Mouse (Mus musculus) layer of hippocampus, adult 9-10 months (tissue): ENCODE data around the gene Sox2.

Experiments
- DNase-seq: peaks from one replicate; pipeline ENCODE4 v3.0.0; 2022; ENCODE audit warnings: low spot score

Sox2 gene

DNA sequence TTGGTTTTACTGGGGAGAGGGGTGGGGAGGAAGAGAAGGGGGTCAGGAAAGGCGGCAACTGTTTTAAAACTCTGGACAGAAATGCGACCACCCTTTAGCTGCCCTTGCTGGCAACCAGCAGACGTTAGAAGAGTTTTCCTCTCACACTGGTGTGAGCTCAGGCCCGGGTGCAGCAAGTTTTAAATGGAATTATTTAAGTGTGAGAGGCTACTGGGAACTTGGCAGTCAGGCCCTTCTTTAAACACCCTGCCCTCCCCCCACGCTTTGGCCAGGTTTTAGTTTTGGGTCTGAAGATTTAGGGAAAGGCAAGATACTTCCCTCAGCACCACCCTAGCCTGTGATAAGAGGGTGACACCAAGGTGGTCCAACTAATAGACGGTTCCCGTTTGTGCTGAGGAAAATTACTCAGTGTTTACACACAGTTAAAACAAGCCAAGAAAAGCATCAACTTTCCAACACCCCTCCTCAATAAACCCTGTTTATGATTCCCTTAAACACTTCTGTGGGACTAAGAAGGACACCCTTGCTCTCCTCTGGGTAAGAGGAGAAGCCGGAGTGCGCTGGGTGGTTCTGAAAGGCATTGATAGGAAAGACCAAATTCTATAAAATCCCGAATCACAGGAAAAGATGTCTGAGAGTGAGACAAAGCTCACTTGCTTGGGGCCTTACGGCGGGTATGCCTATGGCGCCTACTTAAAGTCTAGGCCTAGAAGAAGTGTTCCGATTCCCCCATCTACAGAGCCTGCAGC lies 10.5 kb downstream of the Sox2 start:
- DNase-seq = no peak

DNA sequence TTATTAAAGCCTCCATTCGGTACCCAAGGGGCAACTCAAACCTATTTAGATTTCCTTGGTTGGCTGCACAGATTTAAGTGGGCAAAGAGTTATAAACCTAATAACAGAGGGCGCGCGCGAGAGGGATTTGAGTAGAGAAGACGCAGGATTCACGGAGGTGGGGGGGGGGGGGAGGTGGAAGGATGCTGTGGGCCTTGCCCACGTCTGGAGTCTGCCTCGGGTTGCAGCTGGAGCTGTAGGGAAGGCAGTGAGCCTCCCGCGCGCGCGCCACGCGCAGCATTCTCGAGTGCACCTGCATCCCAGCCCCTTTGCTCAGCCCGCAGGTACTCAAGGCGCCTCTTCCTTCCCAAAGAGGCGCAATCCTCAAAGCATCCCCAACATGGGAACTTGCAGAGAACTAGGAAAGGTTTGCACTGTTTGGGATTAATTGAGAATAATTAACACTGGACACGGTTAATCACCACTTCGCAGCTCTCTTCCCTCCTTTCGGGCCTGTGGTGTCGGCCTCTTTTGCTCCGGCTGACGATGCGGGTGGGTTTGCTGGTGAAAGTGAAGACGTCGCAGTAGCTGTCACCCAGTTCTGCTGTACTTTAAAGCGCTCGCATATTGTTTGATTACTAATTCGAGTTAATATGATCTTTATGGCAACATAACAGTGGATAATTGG lies 11.3 kb downstream of the Sox2 start:
- DNase-seq = no peak

DNA sequence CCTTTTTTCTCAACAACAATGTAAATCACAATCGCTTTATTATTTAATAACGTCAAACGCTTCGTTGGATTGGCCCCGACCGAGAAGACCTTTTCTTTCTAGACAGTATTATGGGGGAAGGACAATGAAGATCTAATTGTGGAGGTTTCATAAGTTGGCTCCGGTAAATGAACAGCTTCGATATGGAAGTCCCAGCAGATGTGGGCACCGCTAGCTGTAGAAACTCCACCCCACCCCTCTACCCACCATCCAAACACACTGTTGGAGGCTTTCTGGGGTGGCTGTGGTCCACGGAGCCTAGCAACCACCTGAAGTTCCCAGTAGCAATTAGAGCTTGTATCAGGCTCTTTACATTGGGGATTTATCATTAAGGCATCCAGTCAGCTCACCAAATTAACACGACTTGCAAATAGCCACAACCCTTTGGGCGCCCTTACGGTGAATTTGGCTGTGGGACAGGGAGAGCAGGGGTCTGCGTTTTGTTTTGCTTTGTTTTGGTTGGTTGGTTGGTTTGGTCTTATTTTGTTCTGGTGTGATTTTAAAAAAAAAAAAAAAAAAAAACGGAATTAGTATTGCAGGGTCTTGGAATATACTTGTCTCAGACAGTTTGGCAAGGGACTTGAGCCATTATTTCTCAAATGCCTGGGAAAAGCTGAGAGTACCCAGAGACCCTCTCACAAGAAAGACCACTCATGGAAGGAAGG lies 12.0 kb downstream of the Sox2 start:
- DNase-seq = no peak

DNA sequence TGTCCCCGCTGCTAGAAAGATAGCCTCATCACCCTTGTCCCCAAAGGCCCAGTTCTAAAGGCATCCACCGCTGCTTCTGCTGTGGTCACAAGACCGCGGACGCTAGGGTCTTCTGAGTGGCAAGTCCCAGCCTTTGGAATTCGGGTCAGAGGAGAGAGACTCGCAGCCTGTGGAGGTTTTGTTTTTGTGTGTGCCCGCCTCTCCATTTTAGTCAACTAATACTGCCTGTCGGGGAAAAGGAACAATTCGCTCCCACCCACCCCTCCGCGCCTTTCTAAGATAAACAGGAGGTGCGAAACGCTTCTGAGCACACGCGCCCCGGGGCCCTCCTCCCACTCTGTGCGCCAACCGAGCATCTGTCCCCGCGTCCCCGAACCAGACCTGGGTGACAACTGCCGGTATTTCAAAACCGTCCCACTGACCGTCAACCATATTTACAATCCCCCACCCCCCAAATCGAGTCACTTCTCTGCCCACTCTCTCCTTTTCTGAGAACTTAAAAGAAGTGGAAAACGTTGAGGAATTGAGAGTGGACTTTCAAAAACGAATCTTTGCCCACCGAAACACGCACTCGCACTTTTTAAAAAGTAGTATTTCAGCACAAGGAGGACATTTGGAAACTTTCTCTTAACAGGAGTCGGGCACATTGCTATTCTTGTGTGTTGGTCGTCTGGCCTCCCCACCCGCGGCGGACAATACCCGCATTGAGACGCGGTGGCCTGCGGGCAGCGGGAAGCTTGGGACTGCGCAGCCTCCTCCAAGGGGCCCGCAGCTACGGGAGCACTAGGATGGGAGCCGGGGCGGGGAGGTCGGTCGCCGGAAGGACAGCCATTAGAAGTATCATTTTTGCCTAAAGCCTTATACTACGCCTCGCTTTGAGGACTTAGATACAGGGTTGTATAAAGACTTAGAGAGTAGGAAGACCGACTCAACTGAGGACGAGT lies 12.8 kb downstream of the Sox2 start:
- DNase-seq = no peak

DNA sequence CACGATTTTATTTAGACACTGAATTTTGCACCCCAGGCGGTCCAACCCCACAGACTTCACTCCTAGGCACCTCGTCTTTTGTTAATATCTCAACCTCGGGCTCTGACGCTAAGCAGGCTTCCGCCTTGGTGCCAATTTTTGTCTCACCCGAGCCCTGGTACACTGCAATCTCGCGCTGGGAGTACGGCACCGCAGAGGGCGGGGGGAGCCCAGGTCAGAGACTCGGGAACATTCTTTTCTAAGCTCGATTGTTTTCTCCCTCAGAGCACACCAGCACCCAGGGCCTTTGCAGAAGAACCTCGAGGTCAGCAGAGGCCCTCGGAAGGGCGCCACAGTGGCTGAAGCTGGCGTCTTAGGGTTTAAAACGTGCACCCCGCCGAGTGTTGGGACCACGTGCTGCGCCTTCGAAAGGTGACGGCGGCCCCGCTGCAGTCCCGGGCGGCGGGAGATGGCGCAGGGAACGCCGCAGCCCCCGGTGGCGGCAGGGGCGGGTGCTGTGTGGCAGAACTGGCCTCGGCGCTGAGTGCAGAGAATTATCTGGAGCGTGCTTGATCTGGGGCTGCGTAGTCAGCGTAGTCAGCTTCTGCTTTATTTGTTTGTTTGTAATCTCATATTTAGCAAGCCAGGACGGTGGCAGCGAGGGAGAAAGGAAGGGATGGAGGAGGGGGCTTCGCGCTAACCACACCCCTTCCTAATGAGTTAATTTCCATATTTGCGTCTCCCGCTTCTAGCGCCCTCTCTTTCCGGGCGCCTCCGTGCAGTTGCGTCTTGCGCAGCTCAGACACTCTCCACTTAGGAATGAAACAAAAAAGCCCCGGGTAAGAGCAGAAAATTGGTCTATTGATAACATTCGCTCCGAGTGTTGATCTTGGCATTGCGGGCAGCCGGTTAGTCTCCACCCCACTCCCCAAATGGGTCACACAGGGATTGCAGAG lies 13.8 kb downstream of the Sox2 start:
- DNase-seq = no peak

DNA sequence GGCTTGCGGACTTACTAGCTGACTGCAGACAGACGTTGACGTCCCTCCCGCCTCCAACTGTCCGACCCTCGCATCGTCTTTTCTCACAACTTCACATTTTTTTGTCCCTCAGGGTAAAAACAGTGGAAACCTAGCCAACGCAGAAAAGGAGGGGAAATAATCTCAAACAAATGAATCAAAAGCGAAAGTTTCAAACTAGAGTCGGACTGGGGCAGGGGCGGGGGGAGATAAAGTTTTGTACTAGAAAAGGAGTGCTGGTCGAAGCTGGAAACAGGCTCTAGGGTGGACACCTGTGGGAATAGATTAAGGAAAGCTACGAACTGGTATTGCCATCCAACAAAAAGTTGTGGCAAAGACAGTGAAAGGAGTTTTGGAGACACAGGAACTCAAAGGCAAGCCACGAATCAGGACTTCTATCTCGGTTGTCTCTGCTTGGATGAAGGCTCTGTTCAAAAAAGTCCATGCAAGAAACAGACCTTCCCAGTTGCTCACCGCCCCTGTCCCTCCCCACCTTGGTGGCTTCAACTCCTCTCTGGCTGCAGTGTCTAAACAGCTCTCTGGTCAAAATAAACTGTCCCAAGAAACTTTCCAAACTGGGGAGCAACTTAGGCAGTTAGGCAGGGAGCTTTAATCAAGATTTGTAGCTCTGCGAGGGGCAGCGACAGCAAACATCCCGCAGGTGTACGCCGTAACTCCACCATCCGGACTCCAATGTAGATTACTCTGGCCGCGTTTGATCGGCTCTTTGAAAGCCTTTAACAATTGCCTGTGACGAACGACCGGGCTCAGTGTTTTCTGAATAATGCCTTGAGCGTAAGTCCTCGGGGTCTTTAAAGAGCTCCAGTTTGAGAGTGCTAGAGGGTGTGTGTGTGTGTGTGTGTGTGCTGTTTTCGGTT lies 14.7 kb downstream of the Sox2 start:
- no peak for DNase-seq

DNA sequence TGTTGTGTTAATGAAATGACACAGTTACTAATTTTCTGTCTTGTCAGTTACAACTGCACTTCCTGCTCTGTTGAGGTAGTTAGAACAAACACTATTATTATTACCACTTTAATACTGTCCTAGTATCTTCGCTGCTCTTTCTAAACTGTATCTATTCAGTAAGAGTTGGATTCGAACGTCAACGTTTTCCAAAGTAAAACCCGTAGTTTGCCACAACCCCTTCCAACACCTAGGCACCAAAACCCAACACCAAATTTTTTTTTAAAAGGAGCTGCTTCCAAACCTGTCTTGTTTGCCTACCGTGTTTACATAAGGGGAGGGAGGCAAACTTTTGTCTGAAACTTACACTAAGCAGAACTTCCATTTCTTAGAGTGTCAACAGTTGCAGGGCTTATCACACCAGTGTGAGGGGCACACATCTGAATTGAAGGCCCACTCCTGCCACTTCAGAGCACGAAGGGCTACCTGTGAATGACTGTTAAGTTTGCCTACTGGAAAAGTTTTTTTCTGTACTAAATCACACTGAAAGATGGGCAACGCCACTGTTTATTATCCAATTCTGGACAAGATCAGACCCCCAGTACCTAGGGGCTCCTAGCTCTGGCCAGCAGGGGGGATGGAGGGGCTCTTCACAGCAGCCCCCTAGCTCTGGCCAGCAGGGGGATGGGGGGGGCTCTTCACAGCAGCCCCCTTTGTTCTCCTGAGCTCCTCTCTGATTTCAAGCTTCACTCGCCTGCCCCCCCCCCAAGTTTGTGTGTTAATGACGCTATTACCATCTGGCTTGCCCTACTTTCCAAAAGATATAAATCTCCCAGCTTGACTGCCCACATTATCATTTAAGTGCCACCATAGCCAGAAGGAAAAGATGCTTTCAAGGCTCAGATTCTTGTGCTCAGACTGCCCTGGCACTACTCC lies 15.8 kb downstream of the Sox2 start:
- no peak for DNase-seq

DNA sequence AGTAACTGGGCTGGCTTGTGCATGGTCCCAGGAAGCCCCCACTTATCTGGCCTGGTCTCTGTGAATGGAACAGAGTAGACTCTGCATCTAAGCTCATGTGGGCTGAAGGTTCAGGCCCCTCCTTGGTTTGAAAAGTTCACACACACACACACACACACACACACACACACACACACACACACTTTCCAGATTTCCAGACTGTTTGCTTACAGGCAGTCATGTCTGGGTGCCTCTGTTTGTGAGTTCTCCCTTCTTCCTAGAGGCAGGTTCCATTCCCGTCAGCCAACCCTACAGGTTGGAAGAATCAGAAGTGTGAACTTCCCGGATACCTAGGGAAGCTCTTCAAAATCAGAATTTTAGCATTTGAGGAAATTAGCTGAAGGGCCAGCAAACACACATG lies 17.0 kb downstream of the Sox2 start:
- DNase-seq = no peak

DNA sequence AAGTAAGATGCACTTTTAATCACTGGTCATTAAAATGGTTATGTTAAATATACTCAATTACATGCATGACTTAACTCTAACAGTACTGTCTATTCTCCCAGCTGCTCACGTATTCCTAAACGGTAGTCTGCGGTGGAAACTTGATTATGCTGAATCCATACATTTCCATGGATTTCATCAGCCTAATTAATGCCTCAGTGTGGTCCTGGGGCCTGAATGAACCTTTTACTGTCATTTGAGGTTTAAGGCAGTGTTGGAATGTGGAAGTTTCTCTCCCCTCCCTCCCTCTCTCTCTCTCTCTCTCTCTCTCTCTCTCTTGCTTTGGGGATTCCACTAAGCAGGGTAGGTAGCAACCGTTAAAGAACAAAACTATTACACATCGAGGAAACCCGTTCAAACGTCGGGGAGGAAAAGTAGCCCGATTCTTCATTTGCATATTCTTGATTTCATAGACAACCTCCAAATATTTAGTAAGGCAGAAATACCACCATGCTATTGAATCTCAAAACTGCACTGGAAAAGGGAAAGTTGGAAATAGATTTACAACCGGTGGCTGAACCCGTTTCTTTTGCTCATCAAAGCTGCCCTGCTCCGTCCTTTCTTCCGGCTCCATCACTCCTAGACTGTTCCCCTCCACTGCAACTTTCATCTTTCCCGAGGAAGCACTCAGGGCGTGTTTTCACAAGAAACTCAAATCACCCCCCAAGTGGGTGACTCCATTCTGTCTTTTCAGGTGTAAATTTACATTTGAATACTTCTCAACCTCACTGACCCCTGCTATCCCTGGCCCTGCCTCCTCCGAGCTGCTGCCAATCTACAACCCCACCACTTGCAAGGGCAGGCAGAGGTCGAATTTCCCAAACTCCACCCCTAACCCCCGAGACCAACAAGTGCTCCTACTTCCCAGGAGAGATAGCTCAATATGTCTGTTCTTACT lies 17.9 kb downstream of the Sox2 start:
- DNase-seq = no peak

DNA sequence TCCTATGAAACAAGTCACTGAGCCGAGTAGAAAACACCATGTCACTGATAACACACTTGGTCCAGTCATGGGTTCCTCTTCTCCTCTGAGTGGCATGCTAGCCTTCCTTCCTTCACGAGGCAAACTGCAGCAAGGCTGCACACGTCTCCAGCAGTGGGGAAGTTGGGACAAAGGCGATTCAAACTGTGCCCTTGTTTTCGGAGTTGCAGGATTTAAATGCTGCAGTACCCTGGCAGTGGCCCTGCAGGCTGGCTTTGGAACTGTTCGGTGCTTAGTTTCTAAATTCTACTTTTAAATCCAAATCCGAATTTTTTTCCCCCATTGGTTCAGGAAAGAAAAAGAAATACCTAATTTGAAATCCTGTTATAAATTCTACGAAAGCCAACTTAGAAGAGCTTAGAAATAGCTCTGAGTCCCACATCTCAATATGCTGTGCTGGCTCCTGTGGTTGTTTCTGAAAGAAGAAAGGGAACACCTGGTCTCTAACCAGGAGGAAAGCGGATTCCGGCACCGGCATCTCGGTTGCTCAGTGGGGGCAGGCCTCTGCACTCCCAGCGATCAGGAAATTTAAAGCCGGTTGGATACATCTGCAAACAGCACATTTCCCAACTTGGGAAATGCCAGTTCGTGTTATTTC lies 20.9 kb downstream of the Sox2 start:
- DNase-seq = no peak

DNA sequence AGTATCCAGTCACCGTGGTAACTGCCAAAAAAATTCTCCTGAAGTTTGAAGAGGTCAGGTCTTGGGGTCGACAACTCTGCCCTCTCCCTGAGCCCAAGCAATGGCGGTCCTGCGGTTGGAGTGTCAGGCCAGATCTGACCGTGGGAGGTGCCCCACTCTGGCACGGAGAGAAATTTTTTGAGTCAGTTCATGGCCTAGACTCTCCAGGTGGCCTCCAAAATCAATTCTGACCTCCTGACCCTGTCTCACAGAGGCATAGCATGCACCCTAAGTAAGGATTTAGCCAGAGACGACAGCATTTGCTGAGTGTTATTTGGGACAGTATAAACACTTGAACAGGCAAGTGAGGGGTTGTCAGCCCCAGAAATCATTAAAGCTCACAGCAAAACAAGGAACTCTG lies 28.6 kb downstream of the Sox2 start:
- DNase-seq = no peak

DNA sequence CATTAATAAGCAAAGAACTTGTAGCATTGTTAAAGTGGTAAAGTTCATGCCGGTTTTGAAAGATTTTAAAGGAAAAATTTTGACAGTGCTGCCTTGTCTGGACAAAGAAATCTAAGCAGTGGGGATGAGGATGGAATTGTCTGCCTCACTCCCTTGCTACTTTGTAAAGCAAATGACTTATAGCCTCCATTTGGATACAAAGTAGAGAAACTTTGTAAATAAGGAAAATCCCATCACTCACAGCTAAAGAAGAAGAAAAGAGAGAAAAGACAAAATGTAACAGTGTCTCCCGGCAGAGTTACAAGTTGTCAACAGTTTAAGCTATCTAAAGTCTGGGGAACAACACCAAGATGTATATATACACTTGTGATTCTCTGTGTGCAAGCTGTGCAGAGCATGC lies 29.2 kb downstream of the Sox2 start:
- DNase-seq = no peak

DNA sequence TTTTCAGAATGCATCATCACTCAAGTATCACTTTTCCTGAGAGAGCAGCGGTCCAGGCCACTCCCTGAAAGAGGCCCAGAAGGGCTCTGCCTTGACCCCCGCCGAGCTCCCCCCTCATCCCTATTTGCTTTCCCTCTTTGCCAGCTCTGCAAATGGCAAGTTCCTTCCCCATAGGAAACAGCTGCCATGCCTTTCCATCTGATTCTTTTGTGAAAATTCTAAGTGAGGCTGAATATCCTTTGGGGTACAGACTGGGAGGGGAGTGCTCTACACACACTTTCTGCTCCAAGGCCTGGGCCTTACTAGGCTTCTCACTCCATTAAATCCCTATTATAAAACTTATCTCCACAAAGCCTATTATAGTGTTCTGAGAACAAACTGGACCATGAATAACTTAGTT lies 29.7 kb downstream of the Sox2 start:
- no peak for DNase-seq

DNA sequence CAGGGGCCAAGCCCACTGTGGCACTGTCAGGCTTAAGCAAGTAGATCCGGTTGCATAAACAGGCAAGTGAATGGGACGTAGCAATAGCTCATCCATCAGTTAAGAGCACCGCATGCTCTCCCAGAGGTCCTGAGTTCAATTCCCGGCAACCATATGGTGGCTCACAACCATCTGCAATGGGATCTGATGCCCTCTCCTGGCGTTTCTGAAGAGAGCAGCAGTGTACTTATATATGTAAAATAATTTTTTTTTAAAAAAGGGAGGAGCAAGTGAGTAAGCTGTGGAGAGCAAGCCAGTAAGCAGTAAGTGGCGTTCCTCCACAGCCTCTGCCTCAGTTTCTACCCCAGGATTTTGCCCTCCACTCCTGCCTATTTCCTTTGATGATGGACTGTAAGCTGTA lies 37.9 kb downstream of the Sox2 start:
- DNase-seq = no peak

DNA sequence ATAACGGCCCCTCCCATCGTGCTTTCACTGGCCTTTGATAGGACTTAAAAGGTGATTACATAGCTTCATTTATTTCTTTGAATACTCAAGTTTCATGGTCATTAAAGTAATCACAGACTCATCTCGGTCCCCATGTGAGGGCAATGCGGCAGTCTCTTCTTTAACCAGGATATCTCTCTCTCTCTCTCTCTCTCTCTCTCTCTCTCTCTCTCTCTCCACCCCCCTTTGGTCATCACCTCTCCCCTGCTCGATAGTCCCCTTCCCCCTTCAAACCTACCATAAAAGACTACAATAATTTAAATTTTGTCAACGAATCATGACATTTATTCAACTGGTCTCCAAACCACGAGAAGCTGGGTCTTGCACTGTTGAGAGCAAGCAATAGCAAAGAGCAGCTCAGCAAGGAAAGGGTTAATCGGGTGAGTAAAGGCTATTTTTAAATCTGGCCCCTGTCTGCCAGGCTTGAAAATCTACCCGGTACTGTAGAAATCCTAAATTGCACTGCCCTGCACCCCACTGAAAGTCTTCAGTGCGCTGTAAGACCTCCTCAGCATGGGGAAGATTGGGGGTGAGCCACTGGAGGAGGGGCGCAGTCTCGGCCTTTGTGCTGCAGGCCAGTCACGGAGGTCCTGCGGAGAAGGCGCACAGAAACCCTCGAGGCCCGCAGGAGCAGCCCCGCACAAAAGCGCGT lies 41.6 kb downstream of the Sox2 start:
- DNase-seq = no peak

DNA sequence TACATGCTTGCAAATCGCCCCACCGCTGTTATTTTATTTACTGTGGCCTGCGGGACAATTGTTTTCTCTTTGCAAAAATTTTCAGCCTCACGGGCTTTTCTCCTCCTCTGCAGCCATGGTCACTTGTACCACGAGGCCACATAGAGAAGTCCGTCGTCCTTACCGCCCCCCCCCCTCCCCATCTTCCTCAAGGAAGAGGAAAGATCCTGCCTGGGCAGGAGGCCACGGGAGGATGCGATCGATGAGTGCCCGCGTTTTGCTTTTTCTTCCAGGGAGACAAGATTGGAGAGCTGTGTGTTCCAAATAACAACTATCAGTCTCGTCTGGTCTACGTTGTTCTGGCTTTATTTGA lies 42.2 kb downstream of the Sox2 start:
- no peak for DNase-seq
